Mouse (Mus musculus): Measurements from ENCODE around the gene Ccdc141.

- TF ChIP-seq POLR2A (IDR thresholded peaks at IDR 0.05; ENCODE audit: low read depth, low read length): no peak
- TF ChIP-seq CTCF (IDR thresholded peaks at IDR 0.05; ENCODE audit: extremely low read depth, insufficient read length, insufficient replicate concordance, low read depth, low read length): no peak
Measured at GRCm38 (mm10) chr2:77020649-77021048, 149.8 kb downstream of the Ccdc141 start.
